Mouse (Mus musculus) cortical plate, adult 2 months (tissue): ENCODE data around the gene Med19.

Experiments used
- CTCF ChIP-seq: fragments of 200-500 bp; IDR thresholded peaks from 2 replicates; pipeline ENCODE4 v1.5.1; 2011; ENCODE audit warnings: mild to moderate bottlenecking, control low read depth, low read length; ENCODE audit not compliant: insufficient read depth; ENCODE audit errors: extremely low read depth
- POLR2A ChIP-seq: fragments of 200-500 bp; IDR thresholded peaks from 2 replicates; pipeline ENCODE4 v1.6.1; 2011; ENCODE audit warnings: mild to moderate bottlenecking, low read length, control low read depth; ENCODE audit not compliant: insufficient read depth; ENCODE audit errors: extremely low read depth

- TF ChIP-seq CTCF (0 out of 2 replicates have a peak, but pooled peaks have one; percentile 13), POLR2A (no peak)
Measured at GRCm38 (mm10) chr2:84677270-84677967, 783 bp upstream of the Med19 start.
